Mouse (Mus musculus) telencephalon, adult 2 months (tissue): Measurements from ENCODE around the gene Med28.

ENCODE experiments used
- DNase-seq: peaks from one replicate; pipeline ENCODE4 v3.0.0-alpha.2; 2011; ENCODE audit warnings: low read depth, low spot score

The Med28 gene

GRCm38 (mm10) chr5:45512908-45513307 lies 7.1 kb upstream of the Med28 start:
- DNase-seq, result no peak

DNA sequence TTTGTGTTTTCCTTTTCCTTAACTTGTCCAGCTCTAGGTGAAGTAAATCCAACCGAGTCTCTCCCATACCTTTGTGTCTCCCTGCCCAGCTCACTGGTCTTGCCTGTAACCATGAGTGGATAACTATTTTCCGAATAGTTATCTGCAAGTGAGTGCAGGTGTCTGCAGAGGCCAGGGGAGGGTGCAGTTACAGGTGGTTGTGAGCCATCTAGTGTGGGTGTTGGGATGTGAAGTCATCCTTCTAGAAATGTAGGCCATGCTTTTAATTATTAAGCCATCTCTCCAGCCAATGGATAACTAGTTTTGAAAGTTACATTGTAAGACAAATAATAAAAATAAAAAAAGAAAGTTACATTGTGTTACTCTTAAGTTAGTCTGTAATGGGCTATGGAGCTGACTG lies 6.5 kb upstream of the Med28 start:
- no peak for DNase-seq

DNA sequence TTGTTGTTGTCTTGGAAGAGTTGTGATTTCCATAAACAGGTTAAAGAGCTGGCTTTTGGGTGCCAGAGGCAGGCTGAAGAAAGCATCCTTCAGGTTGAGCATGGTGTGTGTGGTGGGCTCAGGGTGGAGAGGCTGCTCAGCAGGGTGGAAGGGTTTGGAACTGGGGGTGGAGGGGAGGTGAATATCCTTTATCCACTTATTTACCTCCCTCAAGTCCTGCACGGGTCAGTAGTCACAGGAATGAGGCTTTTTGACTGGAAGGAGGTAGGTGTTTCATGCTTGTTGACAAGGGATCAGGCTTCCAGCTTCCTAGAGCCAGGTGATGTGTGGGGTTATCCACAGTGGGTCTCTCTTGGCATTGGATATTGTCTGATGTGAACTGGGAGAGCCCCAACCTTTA lies 5.4 kb upstream of the Med28 start:
- no peak for DNase-seq

- DNase-seq, result no peak
Observed at GRCm38 (mm10) chr5:45515151-45515743, 4.8 kb upstream of the Med28 start.

- no peak for DNase-seq
Observed at GRCm38 (mm10) chr5:45520809-45521110, 731 bp downstream of the Med28 start.

- no peak for DNase-seq
Observed at GRCm38 (mm10) chr5:45521601-45522000, 1.6 kb downstream of the Med28 start.

GRCm38 (mm10) chr5:45525101-45525500 lies 5.1 kb downstream of the Med28 start:
- DNase-seq, result no peak

DNA sequence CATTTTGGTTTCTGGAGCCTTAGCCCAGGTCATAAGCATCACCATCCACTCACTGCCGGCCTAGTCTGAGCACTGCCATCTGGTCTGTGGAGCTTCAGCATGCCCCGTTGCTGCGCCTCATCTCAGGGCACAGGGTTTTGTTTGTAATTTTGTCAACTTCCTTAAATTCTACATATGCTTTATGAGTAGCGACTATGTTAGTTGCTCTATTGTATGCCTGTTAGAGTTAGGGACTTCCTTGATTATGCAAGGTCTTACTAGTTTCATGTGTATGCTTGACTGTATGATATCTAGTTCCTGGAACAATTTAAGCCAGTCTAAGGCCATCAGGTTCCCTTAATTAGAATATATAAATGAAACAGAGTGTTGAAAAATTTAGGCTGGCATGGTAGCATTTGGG lies 6.3 kb downstream of the Med28 start:
- no peak for DNase-seq

GRCm38 (mm10) chr5:45529696-45530095 lies 9.7 kb downstream of the Med28 start:
- no peak for DNase-seq

GRCm38 (mm10) chr5:45534319-45535098 lies 14.5 kb downstream of the Med28 start:
- no peak for DNase-seq

DNA sequence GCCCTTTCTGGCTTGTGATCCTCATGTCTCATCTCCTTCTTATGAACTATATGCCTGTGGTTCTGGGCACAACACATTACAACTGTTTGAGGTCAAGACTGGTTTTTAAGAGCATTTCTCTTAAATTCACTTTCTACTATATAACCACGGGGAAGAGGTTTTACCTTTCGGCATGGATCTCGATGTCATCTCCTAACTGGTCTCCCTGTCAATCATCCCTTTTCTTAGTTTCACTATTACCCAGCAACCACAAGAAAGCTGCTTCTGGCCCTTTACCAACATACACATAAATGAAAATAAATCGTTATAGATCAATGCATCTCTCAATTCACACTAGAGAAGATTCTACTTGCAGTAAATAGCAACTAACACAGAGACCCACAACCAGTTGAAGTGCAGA lies 15.1 kb downstream of the Med28 start:
- no peak for DNase-seq

GRCm38 (mm10) chr5:45539502-45539901 lies 19.5 kb downstream of the Med28 start:
- DNase-seq, result no peak

GRCm38 (mm10) chr5:45543374-45543773 lies 23.3 kb downstream of the Med28 start:
- DNase-seq, result no peak

- no peak for DNase-seq
Observed at GRCm38 (mm10) chr5:45549586-45549985, 29.6 kb downstream of the Med28 start.

GRCm38 (mm10) chr5:45564054-45564453 lies 44.0 kb downstream of the Med28 start:
- DNase-seq, result no peak

DNA sequence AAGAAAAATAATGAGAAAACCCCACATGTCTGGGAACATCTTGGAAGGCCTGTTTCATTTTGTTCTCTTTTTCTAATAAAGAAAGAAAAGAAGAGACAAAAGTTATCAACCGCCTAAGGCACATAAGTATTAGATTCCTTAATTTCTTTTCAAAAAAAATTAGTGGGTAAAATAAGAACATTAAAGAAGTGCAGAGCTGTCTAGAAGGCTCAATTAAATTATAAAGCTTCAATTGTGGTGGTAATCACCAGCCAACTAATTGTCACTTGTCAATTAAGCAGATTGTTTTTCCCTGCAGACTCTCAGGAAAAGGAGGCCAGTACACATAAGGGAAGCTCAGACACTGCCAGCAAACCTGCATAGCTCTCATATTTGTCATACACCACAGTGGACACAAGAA lies 45.8 kb downstream of the Med28 start:
- DNase-seq, result no peak

GRCm38 (mm10) chr5:45572816-45573215 lies 52.8 kb downstream of the Med28 start:
- DNase-seq, result no peak

GRCm38 (mm10) chr5:45576716-45577115 lies 56.7 kb downstream of the Med28 start:
- no peak for DNase-seq

DNA sequence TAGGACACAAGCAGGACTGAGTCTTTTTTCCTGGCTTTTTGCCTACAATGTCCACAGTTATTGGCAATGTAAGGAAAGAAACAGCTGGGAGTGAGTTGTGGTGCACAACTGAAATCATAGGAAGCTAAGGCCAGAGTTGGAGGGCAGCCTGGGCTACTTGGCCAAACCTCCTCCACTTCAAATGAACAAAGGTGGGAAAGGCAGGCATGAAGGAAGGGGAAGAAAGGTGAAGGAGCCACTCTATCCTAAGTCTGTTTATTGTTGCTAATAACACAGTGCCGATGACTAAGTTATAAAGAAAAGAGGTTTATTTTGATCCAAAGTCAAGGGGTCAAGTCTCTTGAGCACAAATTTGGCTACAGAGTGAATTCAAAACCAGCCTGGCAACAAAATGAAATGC lies 57.3 kb downstream of the Med28 start:
- DNase-seq, result no peak
